Mouse (Mus musculus) cerebellum, postnatal 36 days (tissue): ENCODE results near the gene Herc2.
"Not testable (repeated sequence)": the region's sequence is repeated elsewhere in the genome, so short reads cannot be mapped to it uniquely, and the experiment has no call there.

Source experiments
- DNase-seq, 2 experiments: peaks; one replicate each; pipeline ENCODE4 v3.0.0; 2021 to 2022; ENCODE audit warnings: mixed read lengths in 2 of 2

Gene Herc2

GRCm38 (mm10) chr7:56049831-56050321 is at the start of gene Herc2:
Gene Herc2, plus strand, starts transcription at chr7:56050196.
- peak; percentile 99 to 100 for DNase-seq

- no peak for DNase-seq
These were observed 39.5 kb upstream of the Herc2 start for GRCm38 (mm10) chr7:56010318-56011017.

GRCm38 (mm10) chr7:56011018-56011333 is 39.0 kb upstream of the Herc2 start:
- DNase-seq: no peak

GRCm38 (mm10) chr7:56013261-56014001 is 36.6 kb upstream of the Herc2 start:
- DNase-seq: no peak

- DNase-seq: not testable (repeated sequence)
These were observed 35.8 kb upstream of the Herc2 start for GRCm38 (mm10) chr7:56014002-56014702.

GRCm38 (mm10) chr7:56015172-56015571 is 34.8 kb upstream of the Herc2 start:
- DNase-seq: no peak

- DNase-seq: no peak
These were observed 34.2 kb upstream of the Herc2 start for GRCm38 (mm10) chr7:56015837-56016236.

- DNase-seq: no peak
These were observed 32.2 kb upstream of the Herc2 start for GRCm38 (mm10) chr7:56017761-56018160.

- peak; percentile 18 to 31 for DNase-seq
These were observed 31.5 kb upstream of the Herc2 start for GRCm38 (mm10) chr7:56018446-56018971.

GRCm38 (mm10) chr7:56018972-56019929 is 30.7 kb upstream of the Herc2 start:
- peak; percentile 67 to 72 for DNase-seq

GRCm38 (mm10) chr7:56019930-56020253 is 30.1 kb upstream of the Herc2 start, which contains the start of gene Nipa1:
Gene Nipa1, minus strand, starts transcription at chr7:56019954.
- DNase-seq: no peak

GRCm38 (mm10) chr7:56023586-56023985 is 26.4 kb upstream of the Herc2 start:
- no peak for DNase-seq

GRCm38 (mm10) chr7:56042353-56042752 is 7.6 kb upstream of the Herc2 start:
- DNase-seq: peak; percentile 80 to 81

- DNase-seq: no peak
These were observed 6.3 kb upstream of the Herc2 start for GRCm38 (mm10) chr7:56043577-56044266.

GRCm38 (mm10) chr7:56044267-56044629 is 5.7 kb upstream of the Herc2 start:
- no peak for DNase-seq

- DNase-seq: no peak
These were observed 2.8 kb upstream of the Herc2 start for GRCm38 (mm10) chr7:56047178-56047577.

- peak in 1 of 2 experiments; percentile 22 for DNase-seq
These were observed 503 bp downstream of the Herc2 start for GRCm38 (mm10) chr7:56050487-56050911.

GRCm38 (mm10) chr7:56052996-56053395 is 3.0 kb downstream of the Herc2 start:
- no peak for DNase-seq

- peak in 1 of 2 experiments; percentile 4 for DNase-seq
These were observed 5.3 kb downstream of the Herc2 start for GRCm38 (mm10) chr7:56055338-56055737.

GRCm38 (mm10) chr7:56064876-56065275 is 14.9 kb downstream of the Herc2 start:
- DNase-seq: no peak

GRCm38 (mm10) chr7:56066136-56066535 is 16.1 kb downstream of the Herc2 start:
- no peak for DNase-seq

GRCm38 (mm10) chr7:56066634-56067033 is 16.6 kb downstream of the Herc2 start:
- DNase-seq: no peak
